Mouse (Mus musculus): ENCODE data around the gene Aldh1a7. TPM values are rescaled to one million over a fixed set of nuclear protein-coding genes. Genes with fewer than 3 reads are reported as not detected.
A peak's percentile ranks its signal among the peaks of the same experiment; 100 is the strongest.

Gene Aldh1a7
- 0.34 and 1.2 TPM in 2 replicates for polyA plus RNA-seq (2012; rRNA removed)

DNA sequence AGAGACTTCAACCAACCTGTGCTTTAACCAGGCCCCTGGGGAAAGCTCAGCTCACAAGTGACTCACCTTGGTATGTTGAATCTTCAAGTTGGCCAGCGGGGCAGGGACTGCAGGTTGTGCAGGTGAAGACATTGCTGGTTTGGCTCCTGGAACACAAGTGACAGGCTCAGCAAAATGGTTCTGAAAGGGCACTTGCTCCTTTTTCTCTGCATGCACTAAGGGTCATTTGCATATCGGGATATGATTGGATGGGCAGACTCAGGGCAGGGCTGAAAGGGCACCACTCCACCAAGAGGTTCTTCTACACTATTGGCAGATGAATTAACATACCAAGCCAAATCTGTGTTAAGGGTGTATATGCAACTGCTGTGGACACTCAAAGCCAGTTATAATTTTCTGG, at the start of gene Aldh1a7:
Aldh1a7 (minus strand) TSS at position 182 of the 400 bp plus-strand sequence.
- TF ChIP-seq CTCF (IDR thresholded peaks at IDR 0.05; ENCODE audit: borderline replicate concordance, extremely low read depth, insufficient read depth, insufficient read length), result no peak
- no peak for TF ChIP-seq POLR2A (IDR thresholded peaks at IDR 0.05; ENCODE audit: borderline replicate concordance, extremely low read depth, insufficient read depth, insufficient read length, poor library complexity, severe bottlenecking)
- DNase-seq (ENCODE audit: low read depth), result peak; percentile 15

- no peak for TF ChIP-seq CTCF (IDR thresholded peaks at IDR 0.05; ENCODE audit: borderline replicate concordance, extremely low read depth, insufficient read depth, insufficient read length)
- TF ChIP-seq POLR2A (IDR thresholded peaks at IDR 0.05; ENCODE audit: borderline replicate concordance, extremely low read depth, insufficient read depth, insufficient read length, poor library complexity, severe bottlenecking), result no peak
- no peak for DNase-seq (ENCODE audit: low read depth)
Measured at GRCm38 (mm10) chr19:20775681-20776080, 48.3 kb upstream of the Aldh1a7 start.

GRCm38 (mm10) chr19:20773941-20774340, 46.6 kb upstream of the Aldh1a7 start:
- no peak for TF ChIP-seq CTCF (IDR thresholded peaks at IDR 0.05; ENCODE audit: borderline replicate concordance, extremely low read depth, insufficient read depth, insufficient read length)
- TF ChIP-seq POLR2A (IDR thresholded peaks at IDR 0.05; ENCODE audit: borderline replicate concordance, extremely low read depth, insufficient read depth, insufficient read length, poor library complexity, severe bottlenecking), result no peak
- DNase-seq (ENCODE audit: low read depth), result no peak

DNA sequence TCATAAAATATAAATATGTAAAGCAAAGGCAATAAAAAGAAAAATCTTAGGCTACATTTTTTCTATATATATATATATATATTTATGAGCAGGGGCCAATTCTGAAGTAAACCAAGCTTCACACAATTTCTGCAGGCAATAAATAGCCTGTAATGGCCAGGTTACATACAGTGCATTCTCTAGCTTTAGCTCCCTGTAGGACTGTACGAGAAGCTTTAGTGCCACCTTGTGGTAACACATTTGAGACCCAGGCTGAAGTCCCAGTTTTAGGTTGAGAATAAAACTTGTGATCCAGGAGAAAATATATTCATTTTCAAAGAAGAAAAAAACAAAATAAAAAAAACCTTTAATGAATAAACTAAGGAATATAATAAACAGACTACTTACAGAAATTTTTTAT, 36.9 kb upstream of the Aldh1a7 start:
- TF ChIP-seq POLR2A (IDR thresholded peaks at IDR 0.05; ENCODE audit: borderline replicate concordance, extremely low read depth, insufficient read depth, insufficient read length, poor library complexity, severe bottlenecking) (no peak), CTCF (IDR thresholded peaks at IDR 0.05; ENCODE audit: borderline replicate concordance, extremely low read depth, insufficient read depth, insufficient read length) (peak; percentile 69; the same call in 1 of the 2 replicates)
- DNase-seq (ENCODE audit: low read depth), result peak; percentile 83

DNA sequence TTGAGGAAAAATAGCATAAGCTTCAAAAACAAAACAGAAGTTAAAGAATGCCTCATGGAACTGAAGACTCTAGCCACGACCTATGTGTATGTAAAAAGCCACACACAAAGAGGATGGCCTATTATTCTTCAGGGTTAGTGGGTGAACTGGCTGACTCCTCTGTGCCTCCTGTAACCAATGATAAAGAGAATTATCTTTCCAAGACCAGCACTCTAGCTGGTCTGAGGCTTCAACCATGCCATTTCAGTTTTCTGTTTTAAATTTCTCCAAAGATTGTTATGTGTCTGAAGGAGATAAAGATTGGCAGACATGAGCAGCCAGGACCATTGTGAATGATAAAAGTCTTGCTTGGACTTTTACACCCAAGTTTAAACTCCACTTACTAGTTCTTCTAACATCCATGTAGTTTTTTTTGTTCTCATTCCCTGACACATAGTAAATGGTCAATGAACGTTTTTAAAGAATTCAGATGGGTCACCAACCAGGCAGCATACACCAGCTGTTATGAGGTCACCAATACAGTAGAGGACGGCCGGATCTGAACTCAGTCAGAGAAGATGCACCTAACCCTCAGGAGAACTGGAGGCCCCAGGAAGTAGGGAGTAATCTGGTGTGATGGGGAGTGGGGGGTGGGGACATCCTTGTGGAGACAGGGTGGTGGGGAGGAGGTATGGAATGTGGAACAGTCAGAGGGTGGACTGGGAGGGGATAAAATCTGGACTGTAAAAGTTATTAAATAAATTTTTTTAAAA, 34.5 kb upstream of the Aldh1a7 start:
- DNase-seq (ENCODE audit: low read depth), result no peak
- TF ChIP-seq POLR2A (IDR thresholded peaks at IDR 0.05; ENCODE audit: borderline replicate concordance, extremely low read depth, insufficient read depth, insufficient read length, poor library complexity, severe bottlenecking) (no peak), CTCF (IDR thresholded peaks at IDR 0.05; ENCODE audit: borderline replicate concordance, extremely low read depth, insufficient read depth, insufficient read length) (no peak)

DNA sequence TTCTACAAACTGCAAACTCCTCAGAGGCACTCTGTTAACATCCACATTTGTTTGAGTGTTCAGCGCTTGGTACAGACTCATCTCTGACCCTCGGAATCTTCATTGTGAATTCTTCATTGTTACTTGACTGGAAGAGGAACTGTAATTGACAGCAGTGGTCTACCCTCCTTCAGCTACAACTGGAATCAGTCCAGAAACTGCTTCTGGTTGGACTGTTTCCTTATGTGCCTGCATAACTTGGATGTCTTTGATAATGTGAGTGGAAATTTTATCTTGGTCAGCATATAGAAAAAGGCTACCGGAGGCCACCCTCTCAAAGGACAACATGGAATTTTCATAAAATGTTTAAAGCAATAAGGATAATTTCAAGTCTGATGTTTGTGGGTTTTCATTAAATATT, 33.8 kb upstream of the Aldh1a7 start:
- TF ChIP-seq POLR2A (IDR thresholded peaks at IDR 0.05; ENCODE audit: borderline replicate concordance, extremely low read depth, insufficient read depth, insufficient read length, poor library complexity, severe bottlenecking) (no peak), CTCF (IDR thresholded peaks at IDR 0.05; ENCODE audit: borderline replicate concordance, extremely low read depth, insufficient read depth, insufficient read length) (no peak)
- peak; percentile 18 for DNase-seq (ENCODE audit: low read depth)

DNA sequence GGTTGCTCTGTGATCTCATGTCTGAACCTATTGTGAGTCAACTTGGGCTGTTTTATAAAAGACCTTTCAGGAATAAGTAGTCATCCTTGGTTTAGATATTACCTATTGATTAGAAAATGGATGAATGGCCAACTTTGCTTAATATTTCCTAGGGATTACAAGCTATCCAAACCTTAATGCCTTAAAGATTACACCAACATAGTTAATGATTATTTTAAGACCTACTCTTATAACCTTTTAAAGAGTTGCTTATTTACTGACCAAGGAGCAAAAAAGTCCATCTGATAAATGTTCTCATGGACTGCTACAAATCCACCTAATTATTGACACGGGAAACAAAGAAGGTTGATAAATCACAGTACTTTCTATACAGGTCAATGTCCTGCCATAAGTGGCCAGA, 17.3 kb upstream of the Aldh1a7 start:
- no peak for DNase-seq (ENCODE audit: low read depth)
- TF ChIP-seq POLR2A (IDR thresholded peaks at IDR 0.05; ENCODE audit: borderline replicate concordance, extremely low read depth, insufficient read depth, insufficient read length, poor library complexity, severe bottlenecking) (no peak), CTCF (IDR thresholded peaks at IDR 0.05; ENCODE audit: borderline replicate concordance, extremely low read depth, insufficient read depth, insufficient read length) (no peak)

DNA sequence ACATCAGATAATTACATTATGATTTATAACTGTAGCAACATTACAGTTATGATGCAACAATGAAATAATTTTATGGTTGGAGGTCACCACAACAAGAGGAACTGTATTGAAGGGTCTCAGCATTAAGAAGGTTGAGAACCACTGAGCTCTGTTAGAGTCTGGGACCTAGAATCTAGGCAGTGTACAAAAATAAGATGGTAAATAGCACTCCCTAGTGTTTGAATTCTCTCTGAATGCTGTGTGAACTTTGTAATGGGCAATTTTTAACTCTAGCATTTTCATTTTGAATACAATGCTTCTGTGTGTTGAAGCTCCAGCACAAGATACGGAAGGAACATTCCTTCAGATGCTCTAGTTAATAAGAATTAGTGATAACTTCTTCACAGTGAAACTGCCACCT, 916 bp upstream of the Aldh1a7 start:
- TF ChIP-seq CTCF (IDR thresholded peaks at IDR 0.05; ENCODE audit: borderline replicate concordance, extremely low read depth, insufficient read depth, insufficient read length) (no peak), POLR2A (IDR thresholded peaks at IDR 0.05; ENCODE audit: borderline replicate concordance, extremely low read depth, insufficient read depth, insufficient read length, poor library complexity, severe bottlenecking) (no peak)
- no peak for DNase-seq (ENCODE audit: low read depth)

- no peak for TF ChIP-seq POLR2A (IDR thresholded peaks at IDR 0.05; ENCODE audit: borderline replicate concordance, extremely low read depth, insufficient read depth, insufficient read length, poor library complexity, severe bottlenecking)
- no peak for TF ChIP-seq CTCF (IDR thresholded peaks at IDR 0.05; ENCODE audit: borderline replicate concordance, extremely low read depth, insufficient read depth, insufficient read length)
- no peak for DNase-seq (ENCODE audit: low read depth)
Measured at GRCm38 (mm10) chr19:20722913-20723312, 4.4 kb downstream of the Aldh1a7 start.

GRCm38 (mm10) chr19:20720298-20720697, 7.1 kb downstream of the Aldh1a7 start:
- TF ChIP-seq CTCF (IDR thresholded peaks at IDR 0.05; ENCODE audit: borderline replicate concordance, extremely low read depth, insufficient read depth, insufficient read length), result no peak
- TF ChIP-seq POLR2A (IDR thresholded peaks at IDR 0.05; ENCODE audit: borderline replicate concordance, extremely low read depth, insufficient read depth, insufficient read length, poor library complexity, severe bottlenecking), result no peak
- no peak for DNase-seq (ENCODE audit: low read depth)

- no peak for DNase-seq (ENCODE audit: low read depth)
- no peak for TF ChIP-seq CTCF (IDR thresholded peaks at IDR 0.05; ENCODE audit: borderline replicate concordance, extremely low read depth, insufficient read depth, insufficient read length)
Measured at GRCm38 (mm10) chr19:20715617-20716016, 11.7 kb downstream of the Aldh1a7 start.

DNA sequence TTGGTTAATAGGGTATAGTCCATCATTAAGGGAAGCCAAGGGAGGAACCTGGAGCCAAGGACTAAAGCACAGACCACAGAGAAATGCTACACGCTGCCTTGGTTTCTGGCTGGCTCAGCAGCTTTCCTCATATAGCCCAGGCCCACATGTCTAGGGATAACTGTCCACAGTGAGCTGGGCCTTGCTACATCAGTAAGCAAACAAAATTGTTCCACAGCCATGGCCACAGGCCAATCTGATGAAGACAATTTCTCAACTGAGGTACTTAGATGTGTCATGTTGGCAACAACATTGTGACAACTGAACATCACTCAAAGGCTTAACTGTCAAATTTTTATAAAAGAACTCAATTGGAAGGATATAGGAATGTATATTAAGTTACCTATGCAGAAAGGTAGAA, 12.3 kb downstream of the Aldh1a7 start:
- TF ChIP-seq CTCF (IDR thresholded peaks at IDR 0.05; ENCODE audit: borderline replicate concordance, extremely low read depth, insufficient read depth, insufficient read length) (no peak), POLR2A (IDR thresholded peaks at IDR 0.05; ENCODE audit: borderline replicate concordance, extremely low read depth, insufficient read depth, insufficient read length, poor library complexity, severe bottlenecking) (no peak)

More for the DNA sequence above, 12.3 kb downstream of the Aldh1a7 start:
- no peak for DNase-seq (ENCODE audit: low read depth)
